Mouse (Mus musculus) ovary, adult 18-20 months (tissue): ENCODE measurements around the gene Muc5b.
"Not testable (repeated sequence)": the region's sequence is repeated elsewhere in the genome, so short reads cannot be mapped to it uniquely, and the experiment has no call there.

Source experiments
- DNase-seq: peaks from one replicate; pipeline ENCODE4 v3.0.0; 2022; ENCODE audit warnings: low spot score, mixed read lengths

Gene Muc5b

GRCm38 (mm10) chr7:141838779-141839178, at the start of gene Muc5b:
Muc5b (plus strand) TSS chr7:141839070.
- DNase-seq = no peak

DNA sequence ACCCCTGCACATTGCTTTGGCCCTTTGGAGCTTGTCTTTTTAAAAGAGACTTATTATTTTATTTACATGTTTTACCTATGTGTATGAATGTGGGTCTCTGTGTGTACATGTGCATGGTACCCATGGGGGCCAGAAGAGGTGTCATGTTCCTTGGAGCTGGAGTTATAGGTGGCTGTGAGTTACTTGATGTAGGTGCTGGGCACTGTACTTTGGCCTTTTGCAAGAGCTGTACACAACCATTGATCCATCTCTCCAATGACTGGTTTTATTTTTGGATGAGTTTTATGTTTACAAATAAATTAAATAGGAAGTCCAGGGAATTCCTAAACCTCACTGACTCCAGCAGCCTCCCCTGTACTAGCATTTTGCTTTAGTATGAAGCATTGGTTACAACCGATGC, 44.6 kb upstream of the Muc5b start:
- DNase-seq = no peak

- no peak for DNase-seq
These were observed 35.7 kb upstream of the Muc5b start for GRCm38 (mm10) chr7:141803206-141803605.

GRCm38 (mm10) chr7:141805384-141805783, 33.5 kb upstream of the Muc5b start:
- no peak for DNase-seq

DNA sequence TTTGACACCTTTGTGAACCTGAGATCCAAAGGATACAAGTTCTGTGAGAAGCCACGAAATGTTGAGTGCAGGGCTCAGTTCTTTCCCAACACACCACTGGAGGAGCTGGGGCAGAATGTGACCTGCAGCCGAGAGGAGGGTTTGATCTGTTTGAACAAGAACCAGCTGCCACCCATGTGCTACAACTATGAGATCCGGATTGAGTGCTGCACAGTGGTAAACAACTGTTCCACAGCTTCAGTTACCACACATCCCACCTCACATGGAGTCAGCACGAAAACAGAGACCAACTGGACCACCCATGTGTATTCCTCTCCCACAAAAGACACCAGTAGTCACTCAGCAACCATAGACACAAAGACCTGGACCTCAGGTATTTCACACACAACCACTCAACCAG, 31.0 kb upstream of the Muc5b start:
- DNase-seq = not testable (repeated sequence)

DNA sequence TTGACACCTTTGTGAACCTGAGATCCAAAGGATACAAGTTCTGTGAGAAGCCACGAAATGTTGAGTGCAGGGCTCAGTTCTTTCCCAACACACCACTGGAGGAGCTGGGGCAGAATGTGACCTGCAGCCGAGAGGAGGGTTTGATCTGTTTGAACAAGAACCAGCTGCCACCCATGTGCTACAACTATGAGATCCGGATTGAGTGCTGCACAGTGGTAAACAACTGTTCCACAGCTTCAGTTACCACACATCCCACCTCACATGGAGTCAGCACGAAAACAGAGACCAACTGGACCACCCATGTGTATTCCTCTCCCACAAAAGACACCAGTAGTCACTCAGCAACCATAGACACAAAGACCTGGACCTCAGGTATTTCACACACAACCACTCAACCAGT, 28.9 kb upstream of the Muc5b start:
- not testable (repeated sequence) for DNase-seq

DNA sequence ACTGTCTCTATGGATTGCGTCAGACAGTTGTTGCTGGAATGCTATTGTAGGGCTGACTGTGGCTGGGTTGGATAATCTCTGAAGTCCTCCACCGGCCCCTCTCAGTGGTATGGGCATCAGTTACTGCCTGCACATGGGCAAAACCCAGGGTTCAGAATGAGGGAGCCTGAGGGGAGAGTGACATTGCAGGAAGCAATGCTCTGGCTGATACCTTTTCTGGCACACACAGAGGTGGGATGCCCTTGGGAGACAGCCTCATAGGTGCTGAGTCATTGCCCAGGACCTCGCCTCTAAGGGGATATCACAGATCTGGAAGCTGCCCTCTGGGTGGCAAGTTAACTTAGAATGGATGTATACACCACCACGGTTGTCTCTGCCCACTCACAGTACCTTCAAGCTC, 25.5 kb upstream of the Muc5b start:
- DNase-seq = no peak

GRCm38 (mm10) chr7:141815361-141815760, 23.5 kb upstream of the Muc5b start:
- DNase-seq = no peak

DNA sequence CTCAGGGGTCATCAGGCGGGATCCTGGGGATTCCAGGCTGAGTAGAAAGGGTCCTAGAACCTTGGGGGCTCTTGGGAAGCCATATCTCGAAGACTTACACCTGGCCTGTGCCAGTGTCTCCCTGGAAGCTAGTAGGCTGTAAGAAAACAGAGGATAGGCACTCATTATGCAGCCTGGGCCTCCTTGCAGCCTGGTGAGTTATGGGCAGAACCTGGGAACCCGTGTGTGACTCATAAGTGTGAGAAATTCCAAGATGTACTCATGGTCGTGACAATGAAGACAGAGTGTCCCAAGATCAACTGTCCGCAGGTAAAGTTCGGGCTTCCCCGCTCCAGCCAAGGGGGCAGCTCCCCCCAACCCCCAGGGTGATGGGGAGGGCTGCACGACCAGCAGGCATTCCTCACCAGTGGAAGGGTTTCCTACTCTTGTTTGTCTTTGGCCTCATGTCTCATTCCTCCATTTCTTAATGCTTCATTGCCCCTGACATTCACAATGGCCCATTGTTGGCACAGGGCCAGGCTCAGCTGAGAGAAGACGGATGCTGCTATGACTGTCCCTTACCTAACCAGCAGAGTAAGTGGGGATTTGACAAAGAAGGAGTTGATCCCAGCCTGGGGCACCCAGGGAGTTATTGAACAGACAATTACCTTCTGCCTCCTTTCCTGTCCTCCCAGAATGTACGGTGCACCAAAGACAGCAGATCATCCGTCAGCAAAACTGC, 21.4 kb upstream of the Muc5b start:
- no peak for DNase-seq

DNA sequence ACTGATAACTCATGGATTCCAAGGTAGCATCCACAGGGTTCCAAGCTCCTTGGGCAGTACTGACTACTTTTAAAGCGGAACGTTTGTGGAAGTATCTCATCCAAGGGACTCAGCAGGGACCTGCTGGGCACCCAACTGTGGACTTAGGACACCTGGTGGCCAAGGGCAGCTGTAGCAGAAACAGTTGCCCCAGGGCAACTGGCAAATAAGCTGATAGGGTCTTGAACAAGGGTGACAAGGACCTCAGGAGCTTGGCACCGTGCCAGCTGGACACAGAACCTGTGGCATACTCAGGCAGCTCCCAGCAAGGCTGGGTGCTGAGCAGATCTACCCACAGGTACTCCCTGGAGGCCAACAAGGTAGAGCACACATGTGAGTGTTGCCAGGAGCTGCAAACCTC, 20.6 kb upstream of the Muc5b start:
- DNase-seq = no peak

DNA sequence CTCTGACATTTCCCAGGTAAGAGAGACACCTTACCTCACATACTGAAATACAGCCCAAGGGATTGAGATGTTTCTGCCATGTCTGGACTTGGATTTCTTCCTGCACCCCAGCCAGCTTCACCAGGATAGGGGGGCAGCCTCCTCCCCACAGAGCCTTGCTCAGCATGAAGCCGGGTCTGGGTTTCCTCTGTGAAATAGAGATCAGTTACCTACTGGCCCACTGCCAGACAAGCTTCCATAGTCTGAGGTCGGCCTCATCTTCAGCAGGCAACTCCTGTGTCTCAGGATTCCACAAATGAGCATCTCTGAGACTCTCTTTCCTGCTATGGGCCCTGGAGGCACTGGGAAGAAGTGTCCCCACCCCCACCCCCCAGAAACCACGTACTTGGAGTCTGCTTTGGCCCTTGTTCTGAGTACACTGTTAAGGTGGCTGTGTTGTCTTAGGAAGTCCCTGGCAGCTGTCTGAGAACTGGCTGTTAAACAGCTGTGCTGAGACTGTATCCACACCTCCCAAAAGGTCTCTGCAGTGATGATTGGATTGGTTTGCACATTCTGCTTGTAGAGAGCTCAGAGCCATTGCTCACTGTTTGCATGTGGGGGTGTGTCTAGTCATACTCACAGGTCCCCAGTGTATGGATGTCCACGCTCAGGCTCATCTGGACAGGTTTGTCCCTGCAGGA, 16.1 kb upstream of the Muc5b start:
- DNase-seq = no peak

DNA sequence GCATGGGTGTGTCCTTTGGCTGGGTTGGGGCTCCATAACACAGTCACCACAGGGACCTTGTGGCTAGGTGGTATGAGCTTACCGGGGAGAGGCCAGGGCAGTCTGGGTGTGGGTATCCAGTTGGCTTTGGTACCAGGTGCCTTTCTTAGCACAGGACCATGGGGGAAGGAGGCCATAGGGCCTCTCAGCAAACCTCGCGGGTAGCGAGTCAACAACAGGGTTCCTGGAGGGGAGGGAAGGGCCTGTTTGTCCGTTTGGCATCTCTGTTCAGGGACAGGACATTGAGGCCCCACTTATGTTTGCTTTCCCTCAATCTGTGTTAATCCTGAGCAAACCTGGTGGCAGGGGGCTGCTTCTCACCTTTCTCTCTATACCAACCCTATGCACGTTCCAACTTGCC, 15.2 kb upstream of the Muc5b start:
- no peak for DNase-seq

GRCm38 (mm10) chr7:141824398-141824797, 14.5 kb upstream of the Muc5b start:
- DNase-seq = no peak

- DNase-seq = no peak
These were observed 2.9 kb upstream of the Muc5b start for GRCm38 (mm10) chr7:141835941-141836340.

DNA sequence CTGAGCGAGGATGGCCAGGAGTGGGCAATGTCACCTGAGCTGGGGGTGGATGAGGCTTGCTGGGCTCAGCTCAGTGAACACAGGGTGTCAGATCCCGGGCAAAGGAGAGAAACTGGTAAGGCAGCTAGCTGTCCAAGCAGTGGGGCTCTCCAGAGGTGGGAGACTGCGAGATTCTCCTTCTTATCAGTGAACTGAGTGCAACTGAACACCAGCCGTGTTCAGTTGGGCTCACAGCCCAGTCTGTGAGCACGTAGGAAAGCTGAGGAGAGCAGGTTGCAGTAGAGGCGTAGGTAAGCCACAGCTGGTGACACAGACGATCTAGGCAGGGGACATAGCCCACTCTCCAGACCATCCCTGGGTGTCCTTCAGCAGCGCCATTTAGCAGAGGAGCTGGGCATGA, 2.4 kb upstream of the Muc5b start:
- DNase-seq = no peak

DNA sequence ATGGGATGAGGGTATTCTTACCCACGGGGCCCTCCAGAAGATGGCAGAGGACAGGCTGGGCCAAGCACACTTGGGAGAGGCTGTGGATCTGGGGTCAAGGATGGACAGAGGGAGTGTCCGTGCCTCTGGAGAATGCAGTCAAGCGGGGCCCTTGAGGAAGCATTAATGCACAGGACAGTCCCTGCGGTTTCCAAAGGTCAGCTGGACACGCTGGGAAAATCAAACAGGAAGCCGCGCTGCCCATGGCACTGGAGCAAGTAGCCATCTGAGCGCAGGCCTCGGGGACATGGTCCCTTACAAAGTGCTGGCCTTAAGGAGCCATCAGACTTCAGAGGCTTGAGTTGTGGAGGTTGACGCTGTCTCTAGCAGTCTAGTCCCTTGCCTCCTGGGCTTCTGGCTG, 1.5 kb downstream of the Muc5b start:
- DNase-seq = no peak

GRCm38 (mm10) chr7:141861046-141861445, 22.2 kb downstream of the Muc5b start:
- DNase-seq = no peak

DNA sequence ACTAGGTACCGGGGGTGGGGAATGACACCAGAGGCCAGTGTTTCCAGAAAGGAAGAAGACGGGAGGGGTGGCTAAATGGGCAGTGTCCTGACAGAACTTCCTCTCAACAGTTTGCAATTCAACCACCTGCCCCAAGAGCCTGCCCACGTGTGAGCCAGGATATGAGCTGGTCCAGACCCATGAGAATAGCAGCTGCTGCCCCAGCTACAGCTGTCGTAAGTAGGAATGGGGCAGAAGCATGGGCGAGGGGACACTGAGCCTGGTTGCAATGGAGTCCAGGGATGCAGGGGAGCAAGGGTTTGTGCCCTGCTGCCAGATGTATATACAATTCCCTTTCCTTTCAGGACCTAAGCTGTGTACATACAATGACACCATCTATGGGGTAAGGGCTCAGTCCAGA, 30.8 kb downstream of the Muc5b start:
- no peak for DNase-seq

GRCm38 (mm10) chr7:141870553-141870952, 31.7 kb downstream of the Muc5b start:
- no peak for DNase-seq

GRCm38 (mm10) chr7:141874891-141875290, 36.0 kb downstream of the Muc5b start:
- DNase-seq = no peak

GRCm38 (mm10) chr7:141878813-141879212, 39.9 kb downstream of the Muc5b start:
- DNase-seq = no peak

GRCm38 (mm10) chr7:141892151-141892550, 53.3 kb downstream of the Muc5b start:
- DNase-seq = no peak

DNA sequence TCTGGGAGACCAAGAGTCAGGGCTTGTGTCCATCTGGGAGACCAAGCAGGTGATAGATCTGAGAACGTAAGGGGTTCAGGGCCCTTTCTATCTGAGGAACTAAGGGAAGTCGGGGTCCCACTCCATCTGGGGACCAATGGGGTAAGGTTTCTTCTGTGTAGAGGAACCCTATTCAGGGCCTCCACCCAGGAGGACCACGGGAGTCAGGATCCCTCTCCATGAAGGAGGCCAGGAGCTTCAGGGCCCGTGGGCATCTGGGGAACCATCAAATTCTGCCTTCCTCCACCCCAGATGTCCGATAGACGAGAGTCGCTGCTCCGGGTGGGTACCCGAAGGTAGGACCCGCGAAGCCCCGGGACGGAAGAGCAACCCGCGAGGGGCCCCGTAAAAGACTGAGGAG, 63.0 kb downstream of the Muc5b start:
- no peak for DNase-seq

DNA sequence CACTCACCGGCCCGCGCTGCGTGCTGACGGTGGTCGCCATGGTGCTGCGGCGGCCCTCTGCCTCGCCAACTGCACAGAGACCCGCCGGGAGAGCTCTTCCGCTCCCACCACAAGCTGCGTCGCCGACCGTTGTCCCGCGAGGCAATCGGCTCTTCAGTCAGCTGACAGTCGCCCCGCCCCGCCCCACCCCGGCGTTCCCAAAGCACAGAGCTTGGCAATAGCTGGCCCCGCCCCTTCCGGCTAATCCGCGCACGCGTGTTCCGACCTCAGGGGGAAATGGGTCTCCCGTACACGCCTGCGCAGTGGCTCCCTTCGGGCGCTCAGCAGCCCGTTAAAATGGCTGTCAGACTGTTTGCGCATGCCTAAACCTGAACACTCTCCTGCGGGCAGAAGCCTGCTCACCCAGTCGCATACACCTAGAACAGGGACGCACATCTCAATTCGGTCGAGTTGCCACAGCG, 63.4 kb downstream of the Muc5b start:
- peak; percentile 98 for DNase-seq
